Mouse (Mus musculus) spleen, embryonic (tissue): Measurements from ENCODE around the gene Dnah6.

Experiments used
- CTCF ChIA-PET: fragments of 350-600 bp; sonication (Branson Sonifier 250); formaldehyde crosslinking; loops from one replicate; lab custom pipeline; 2022; lab: Charles Lee

Gene Dnah6

DNA sequence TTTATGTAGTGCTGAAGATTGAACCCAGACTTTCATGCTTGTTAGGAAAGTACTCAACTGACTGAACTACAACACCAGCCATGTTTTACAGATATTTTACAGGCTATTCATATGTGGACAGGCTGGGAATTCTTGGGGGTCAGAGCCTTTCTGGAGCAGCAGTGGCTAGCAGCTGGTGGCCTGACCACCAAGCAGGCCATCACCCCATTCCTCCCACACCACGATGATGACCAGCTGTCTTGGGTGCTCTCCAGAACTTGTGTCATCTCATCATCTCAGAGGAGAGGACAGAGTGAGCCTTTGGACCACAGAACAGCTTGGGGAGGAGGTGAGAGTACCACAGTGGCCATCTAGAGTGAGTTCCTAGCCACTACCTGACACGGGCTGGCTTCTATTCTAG is 244.6 kb downstream of the Dnah6 start:
- CTCF ChIA-PET = no interaction called here

DNA sequence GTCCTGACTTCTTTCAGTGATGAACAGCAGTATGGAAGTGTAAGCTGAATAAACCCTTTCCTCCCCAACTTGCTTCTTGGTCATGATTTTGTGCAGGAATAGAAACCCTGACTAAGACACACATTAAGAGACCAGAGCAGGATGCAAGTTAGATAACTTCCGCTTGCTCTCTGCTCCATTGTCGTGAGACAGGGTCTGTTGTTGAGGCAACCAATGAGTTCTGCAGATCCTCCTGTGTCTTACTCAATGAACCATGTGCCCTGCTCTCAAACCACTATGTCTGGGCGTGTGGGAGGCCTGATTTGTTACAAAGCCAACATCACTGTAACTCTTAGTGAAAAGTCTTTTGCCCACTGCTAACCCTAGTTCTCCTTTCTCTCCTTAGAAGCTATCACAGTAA is 250.4 kb downstream of the Dnah6 start:
- CTCF ChIA-PET = no interaction called here

DNA sequence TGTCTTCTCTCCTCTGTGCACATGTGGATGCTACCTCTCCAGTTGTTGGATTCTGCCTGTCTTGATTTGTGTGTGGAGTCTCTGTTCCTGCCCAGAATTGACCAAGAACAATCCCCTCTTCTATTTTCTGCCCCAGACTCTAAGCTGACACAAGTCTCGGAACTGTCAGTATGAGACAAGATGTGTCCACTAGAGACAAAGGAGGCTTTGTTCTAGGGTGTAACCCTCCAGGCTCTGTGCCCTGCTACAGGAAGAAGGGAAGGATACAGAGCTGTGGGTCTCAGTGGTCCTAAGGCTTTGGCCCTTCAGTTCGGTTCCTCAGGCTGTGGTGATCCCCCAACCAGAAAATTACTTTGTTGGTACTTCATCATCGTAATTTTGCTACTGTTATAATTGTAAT is 251.7 kb downstream of the Dnah6 start:
- CTCF ChIA-PET = no interaction called here
